In genomic region chr1:54542920-54543319, GRCm38 (mm10) we compare ENCODE assay signal across 30 mouse cellular contexts.
"Had no signal": no experiment of that assay in that cellular context is flagged by ENCODE, and none has a peak within 500 bp of the region (broad histone marks: within the 10 kb centered on the region; RNA-seq: fewer than 3 reads in every experiment).

No protein-coding gene starts in this region.

- H3K9ac ChIP-seq: limb, embryonic 12.5 days; limb, embryonic 13.5 days; limb, embryonic 15.5 days; liver, embryonic 12.5 days; liver, embryonic 13.5 days; liver, embryonic 14.5 days; liver, embryonic 15.5 days; lung, embryonic 14.5 days; lung, embryonic 15.5 days; midbrain, embryonic 12.5 days; midbrain, embryonic 13.5 days; midbrain, embryonic 15.5 days; neural tube, embryonic 12.5 days had no signal

- H3K9me3 ChIP-seq: limb, embryonic 10.5 days; limb, embryonic 12.5 days; limb, embryonic 13.5 days; limb, embryonic 15.5 days; liver, embryonic 12.5 days; liver, embryonic 13.5 days; liver, embryonic 15.5 days; lung, embryonic 15.5 days; midbrain, embryonic 10.5 days; midbrain, embryonic 12.5 days; midbrain, embryonic 15.5 days; neural tube, embryonic 12.5 days had no signal

- ATAC-seq: liver, embryonic 12.5 days; lung, postnatal 0 days; midbrain, embryonic 13.5 days; midbrain, embryonic 15.5 days; midbrain, embryonic 16.5 days had no signal

- H3K27ac ChIP-seq: left cerebral cortex, adult 2 months; limb, embryonic 10.5 days; limb, embryonic 12.5 days; limb, embryonic 13.5 days; limb, embryonic 15.5 days; liver, embryonic 12.5 days; liver, embryonic 13.5 days; liver, embryonic 14.5 days; liver, embryonic 15.5 days; lung, embryonic 15.5 days; macrophage; midbrain, embryonic 10.5 days; midbrain, embryonic 12.5 days; midbrain, embryonic 13.5 days; midbrain, embryonic 15.5 days; neural tube, embryonic 12.5 days had no signal

- H3K27me3 ChIP-seq: limb, embryonic 12.5 days; limb, embryonic 13.5 days; limb, embryonic 15.5 days; liver, embryonic 12.5 days; liver, embryonic 13.5 days; liver, embryonic 15.5 days; lung, embryonic 15.5 days; megakaryocyte, embryonic 14.5 days; midbrain, embryonic 12.5 days; midbrain, embryonic 13.5 days; midbrain, embryonic 15.5 days; neural tube, embryonic 12.5 days had no signal

- DNase-seq: left cerebral cortex, postnatal 4 days; liver, embryonic 13.5 days; lung, adult 18-20 months; lung, adult 2 months; lung, embryonic 14.5 days; lung, postnatal 10 days; lung, postnatal 14 days; lung, postnatal 36 days; lung, postnatal 4 days; midbrain, embryonic 14.5 days had no signal

- H3K4me1 ChIP-seq: limb, embryonic 10.5 days; limb, embryonic 12.5 days; limb, embryonic 13.5 days; limb, embryonic 15.5 days; liver, embryonic 12.5 days; liver, embryonic 13.5 days; liver, embryonic 15.5 days; lung, embryonic 15.5 days; megakaryocyte, embryonic 14.5 days; midbrain, embryonic 10.5 days; midbrain, embryonic 12.5 days; midbrain, embryonic 13.5 days; midbrain, embryonic 15.5 days; neural tube, embryonic 12.5 days had no signal

- H3K4me2 ChIP-seq: limb, embryonic 12.5 days; limb, embryonic 13.5 days; limb, embryonic 15.5 days; liver, embryonic 12.5 days; liver, embryonic 13.5 days; liver, embryonic 15.5 days; lung, embryonic 14.5 days; lung, embryonic 15.5 days; midbrain, embryonic 11.5 days; midbrain, embryonic 12.5 days; midbrain, embryonic 13.5 days; midbrain, embryonic 15.5 days; neural tube, embryonic 12.5 days had no signal

- H3K36me3 ChIP-seq: liver, embryonic 12.5 days; liver, embryonic 13.5 days; liver, embryonic 15.5 days had no signal

- H3K4me3 ChIP-seq: left cerebral cortex, adult 2 months; limb, embryonic 10.5 days; limb, embryonic 12.5 days; limb, embryonic 13.5 days; limb, embryonic 15.5 days; liver, embryonic 12.5 days; liver, embryonic 13.5 days; liver, embryonic 15.5 days; lung, embryonic 15.5 days; megakaryocyte, embryonic 14.5 days; midbrain, embryonic 10.5 days; midbrain, embryonic 12.5 days; midbrain, embryonic 13.5 days; midbrain, embryonic 15.5 days; myocyte; neural tube, embryonic 12.5 days had no signal
